Mouse (Mus musculus) stomach, embryonic 16.5 days (tissue): ENCODE measurements at regions not wholly inside any gene's neighbourhood (a gene's known extent, or its start where the extent isn't known, plus 50 kb on each side); places are given as distances from the start of the nearest gene placed in this dataset.

Source experiments
- ATAC-seq: fragments of 200-750 bp; cut with Nextera tagmentation; 2 replicates; pipeline ENCODE4 v1.8.0; 2017; ENCODE audit warnings: moderate number of reproducible peaks, moderate TSS enrichment; ENCODE audit not compliant: insufficient read depth, low FRiP score
- H3K27ac ChIP-seq: fragments of 300-500 bp; sonication (generic); 2 replicates; pipeline ENCODE4 v1.5.1; 2014; ENCODE audit warnings: low read length
- H3K27me3 ChIP-seq: fragments of 300-500 bp; sonication (generic); 2 replicates; pipeline ENCODE4 v1.6.1; 2014; ENCODE audit warnings: low read length, control low read depth, mixed read lengths; ENCODE audit not compliant: control insufficient read depth, insufficient read depth
- H3K36me3 ChIP-seq: fragments of 300-500 bp; sonication (generic); 2 replicates; pipeline ENCODE4 v1.6.1; 2014; ENCODE audit warnings: low read length; ENCODE audit not compliant: control insufficient read depth, insufficient read depth
- H3K4me1 ChIP-seq: fragments of 300-500 bp; sonication (generic); 2 replicates; pipeline ENCODE4 v1.6.1; 2014; ENCODE audit warnings: low read length, control low read depth, mixed read lengths; ENCODE audit not compliant: control insufficient read depth, insufficient read depth
- H3K4me2 ChIP-seq: fragments of 300-500 bp; sonication (generic); 2 replicates; pipeline ENCODE4 v1.6.1; 2014; ENCODE audit warnings: low read depth, low read length, mixed read lengths
- H3K4me3 ChIP-seq: fragments of 300-500 bp; sonication (generic); replicated peaks from 2 replicates; pipeline ENCODE4 v1.5.1; 2014; ENCODE audit warnings: mild to moderate bottlenecking, low read length
- H3K9ac ChIP-seq: fragments of 300-500 bp; sonication (generic); 2 replicates; pipeline ENCODE4 v1.6.1; 2014; ENCODE audit warnings: low read length
- H3K9me3 ChIP-seq: fragments of 300-500 bp; sonication (generic); replicated peaks from 2 replicates; pipeline ENCODE4 v1.6.1; 2016; ENCODE audit warnings: low read length, control low read depth; ENCODE audit not compliant: control insufficient read depth
- WGBS: fragments of 180-500 bp; shearing (Covaris S2); extraction: QIAGEN DNeasy Blood & Tissue Kit; methylation state at CpG from one replicate; pipeline ENCODE4 v1.1.7; 2014; 5-methylcytosine and 5-hydroxymethylcytosine counted together

- Histone ChIP-seq H3K4me2 (no peak overlapping the region), H3K27ac (no peak overlapping the region), H3K4me3 (no peak overlapping the region), H3K9ac (no peak overlapping the region), H3K27me3 (no peaks in the 10 kb centered on the region), H3K9me3 (no peaks in the 10 kb centered on the region), H3K36me3 (no peaks in the 10 kb centered on the region), H3K4me1 (no peaks in the 10 kb centered on the region)
- 92% methylated on average over 7 of the region's 7 CpGs for WGBS
- ATAC-seq, result no peak
Measured at GRCm38 (mm10) chr12:105927210-105927609, 82.8 kb upstream of the Vrk1 start.

GRCm38 (mm10) chr12:105929456-105929921, 80.5 kb upstream of the Vrk1 start:
- H3K4me1 ChIP-seq, result no peaks in the 10 kb centered on the region
- H3K27ac ChIP-seq, result no peak overlapping the region
- H3K36me3 ChIP-seq, result no peaks in the 10 kb centered on the region
- no peak overlapping the region for H3K9ac ChIP-seq
- 0 out of 2 replicates have a peak, but pooled peaks cover 5% of the 10 kb centered on the region for H3K9me3 ChIP-seq
- H3K4me3 ChIP-seq, result no peak overlapping the region
- no peak for ATAC-seq
- 40% methylated on average over 12 of the region's 12 CpGs for WGBS
- no peaks in the 10 kb centered on the region for H3K27me3 ChIP-seq
- no peak overlapping the region for H3K4me2 ChIP-seq

DNA sequence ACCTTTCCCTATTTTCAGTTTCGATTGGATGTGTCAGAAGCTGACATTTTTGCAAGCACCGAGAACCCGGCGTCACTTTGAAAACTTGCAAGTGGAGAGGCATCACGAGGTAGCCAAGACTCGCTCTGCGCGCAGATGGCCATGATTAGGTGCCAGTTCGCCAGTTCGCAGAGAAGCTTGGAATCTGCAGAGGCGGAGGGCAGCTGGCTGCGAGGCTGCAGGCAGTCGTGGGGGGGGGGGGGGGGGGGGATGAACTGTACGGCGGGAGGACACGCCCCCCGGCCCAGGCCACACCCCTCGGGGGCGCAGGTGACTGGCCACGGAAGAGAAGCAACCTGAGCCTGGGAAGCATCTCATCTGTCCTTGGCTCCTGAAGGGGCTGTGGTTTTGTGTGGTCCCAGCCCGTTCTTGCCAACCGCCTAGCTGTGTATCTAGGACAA, 74.6 kb upstream of the Vrk1 start:
- 0 out of 2 replicates have a peak, but pooled peaks cover 5% of the 10 kb centered on the region for H3K9me3 ChIP-seq
- 6% methylated on average over 18 of the region's 22 CpGs for WGBS
- peak overlapping the region; percentile 30 for H3K4me3 ChIP-seq
- no peaks in the 10 kb centered on the region for H3K27me3 ChIP-seq
- H3K9ac ChIP-seq, result peak overlapping the region; percentile 50; the same call in 1 of the 2 replicates
- peak overlapping the region; percentile 53 for H3K4me2 ChIP-seq
- ATAC-seq, result no peak
- H3K27ac ChIP-seq, result no peak overlapping the region
- H3K36me3 ChIP-seq, result no peaks in the 10 kb centered on the region
- H3K4me1 ChIP-seq, result no peaks in the 10 kb centered on the region

DNA sequence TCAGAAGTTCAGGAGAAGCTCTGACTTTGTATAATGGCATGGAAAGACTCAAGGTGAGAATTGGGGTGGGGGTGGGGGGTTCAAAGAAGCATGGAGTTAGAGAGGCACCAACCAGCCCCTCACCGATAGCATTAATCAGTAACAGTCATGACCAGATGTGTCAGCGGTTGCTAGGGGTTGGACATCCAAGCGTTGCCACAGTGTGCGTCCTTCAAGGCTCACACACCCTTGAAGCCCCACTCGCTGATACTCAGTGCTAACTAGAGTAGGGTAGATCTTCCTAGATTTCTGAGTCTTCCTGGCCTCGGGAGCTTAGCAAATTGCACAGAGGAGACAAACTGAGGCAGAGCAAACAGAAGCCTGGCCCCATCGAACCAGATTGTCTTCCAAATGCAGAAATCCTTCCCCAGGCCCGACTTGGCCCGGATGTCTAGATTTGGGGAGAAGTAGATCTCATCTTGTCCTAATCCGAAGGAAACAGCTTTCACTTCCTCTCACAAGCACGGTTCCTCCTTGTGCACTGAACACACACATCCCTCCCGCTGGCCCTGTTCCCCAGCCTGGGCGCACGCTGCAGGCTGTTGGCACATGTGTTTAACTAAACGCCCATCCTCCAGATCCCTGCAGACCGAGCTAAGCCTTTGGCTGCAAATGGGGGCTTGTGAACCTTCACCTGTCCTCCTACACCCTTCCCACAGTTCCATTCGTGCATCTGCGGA, 73.1 kb upstream of the Vrk1 start:
- H3K9me3 ChIP-seq, result 0 out of 2 replicates have a peak, but pooled peaks cover 5% of the 10 kb centered on the region
- WGBS, result 77% methylated on average over 18 of the region's 18 CpGs

GRCm38 (mm10) chr12:105942136-105943076, 67.6 kb upstream of the Vrk1 start:
- H3K9me3 ChIP-seq, result no peaks in the 10 kb centered on the region
- no peaks in the 10 kb centered on the region for H3K27me3 ChIP-seq
- ATAC-seq, result no peak
- no peaks in the 10 kb centered on the region for H3K4me1 ChIP-seq
- H3K4me3 ChIP-seq, result no peak overlapping the region
- WGBS, result 68% methylated on average over 20 of the region's 20 CpGs
- no peak overlapping the region for H3K9ac ChIP-seq
- no peaks in the 10 kb centered on the region for H3K36me3 ChIP-seq
- H3K27ac ChIP-seq, result no peak overlapping the region
- no peak overlapping the region for H3K4me2 ChIP-seq

More for the DNA sequence above, 73.1 kb upstream of the Vrk1 start:
- Histone ChIP-seq H3K36me3 (no peaks in the 10 kb centered on the region), H3K27me3 (no peaks in the 10 kb centered on the region), H3K4me3 (no peak overlapping the region), H3K4me1 (no peaks in the 10 kb centered on the region), H3K27ac (no peak overlapping the region), H3K4me2 (no peak overlapping the region), H3K9ac (no peak overlapping the region)
- no peak for ATAC-seq

- Histone ChIP-seq H3K9me3 (no peaks in the 10 kb centered on the region), H3K9ac (no peak overlapping the region), H3K36me3 (no peaks in the 10 kb centered on the region), H3K27ac (no peak overlapping the region), H3K4me2 (no peak overlapping the region), H3K27me3 (no peaks in the 10 kb centered on the region), H3K4me1 (no peaks in the 10 kb centered on the region), H3K4me3 (no peak overlapping the region)
- ATAC-seq, result no peak
- 84% methylated on average over 8 of the region's 8 CpGs for WGBS
Measured at GRCm38 (mm10) chr12:105943077-105943433, 67.0 kb upstream of the Vrk1 start.

- no peaks in the 10 kb centered on the region for H3K9me3 ChIP-seq
- WGBS, result 61% methylated on average over 5 of the region's 5 CpGs
- no peak overlapping the region for H3K9ac ChIP-seq
- H3K27ac ChIP-seq, result no peak overlapping the region
- H3K4me1 ChIP-seq, result no peaks in the 10 kb centered on the region
- H3K4me3 ChIP-seq, result no peak overlapping the region
- H3K4me2 ChIP-seq, result no peak overlapping the region
- no peak for ATAC-seq
- no peaks in the 10 kb centered on the region for H3K27me3 ChIP-seq
- no peaks in the 10 kb centered on the region for H3K36me3 ChIP-seq
Measured at GRCm38 (mm10) chr12:105947332-105947731, 62.7 kb upstream of the Vrk1 start.

- no peak overlapping the region for H3K9ac ChIP-seq
- H3K27me3 ChIP-seq, result no peaks in the 10 kb centered on the region
- no peaks in the 10 kb centered on the region for H3K4me1 ChIP-seq
- ATAC-seq, result no peak
- 78% methylated on average over 2 of the region's 2 CpGs for WGBS
- no peaks in the 10 kb centered on the region for H3K9me3 ChIP-seq
- H3K27ac ChIP-seq, result no peak overlapping the region
- H3K4me3 ChIP-seq, result no peak overlapping the region
- no peaks in the 10 kb centered on the region for H3K36me3 ChIP-seq
- H3K4me2 ChIP-seq, result no peak overlapping the region
Measured at GRCm38 (mm10) chr12:105948322-105948721, 61.7 kb upstream of the Vrk1 start.

DNA sequence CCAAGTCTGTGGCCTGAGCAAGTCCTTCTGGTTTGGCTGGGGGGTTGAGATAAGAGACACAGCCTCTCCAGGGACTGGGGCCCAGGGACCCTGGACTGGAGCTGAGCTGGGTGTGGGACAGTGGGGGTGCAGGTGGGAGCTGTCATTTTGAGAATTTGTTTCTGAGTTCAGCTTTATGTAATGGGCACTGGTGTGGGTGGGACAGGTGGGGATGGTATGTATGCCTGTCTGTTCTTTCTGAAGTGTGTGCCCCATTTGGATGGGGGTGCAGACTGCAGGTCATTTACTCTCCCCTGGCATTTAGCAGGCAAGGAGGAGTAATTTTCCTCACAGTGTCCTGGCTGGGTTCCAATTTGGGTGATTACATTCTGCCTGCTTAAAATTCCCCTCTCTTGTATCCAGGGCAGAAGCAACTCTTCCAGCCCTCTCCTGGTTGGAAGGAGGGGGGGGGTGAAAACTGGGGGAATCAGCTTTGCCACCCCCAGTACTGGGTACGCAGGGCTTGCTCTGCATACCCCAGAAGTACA, 54.2 kb upstream of the Vrk1 start:
- 43% methylated on average over 1 of the region's 1 CpGs for WGBS
- H3K9me3 ChIP-seq, result no peaks in the 10 kb centered on the region
- peak; percentile 50; the same call in 1 of the 2 replicates for ATAC-seq
- H3K4me3 ChIP-seq, result no peak overlapping the region
- peaks cover 6% of the 10 kb centered on the region for H3K27me3 ChIP-seq
- no peaks in the 10 kb centered on the region for H3K4me1 ChIP-seq
- no peak overlapping the region for H3K27ac ChIP-seq
- no peak overlapping the region for H3K9ac ChIP-seq
- H3K36me3 ChIP-seq, result no peaks in the 10 kb centered on the region
- H3K4me2 ChIP-seq, result no peak overlapping the region
